Mouse (Mus musculus): Measurements from ENCODE around the gene Car2.

Gene Car2

DNA sequence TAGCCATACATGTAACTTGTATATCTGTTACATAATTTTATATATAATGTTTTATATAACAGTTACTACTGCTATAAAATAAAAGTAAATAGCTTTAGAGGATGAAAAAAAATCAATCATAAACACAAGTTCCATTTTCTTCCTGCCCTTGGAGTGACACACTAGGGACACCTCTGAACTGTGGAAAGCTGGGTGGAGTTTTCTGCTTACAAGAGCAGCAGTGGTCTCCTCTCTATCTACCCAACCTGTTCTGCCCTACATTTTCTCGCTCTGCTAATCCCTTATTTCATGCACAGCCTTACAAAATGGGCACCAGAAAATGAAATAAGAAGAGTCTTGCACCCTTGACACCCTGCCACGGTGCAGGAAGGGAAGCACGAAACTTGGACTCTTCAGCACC, 6.8 kb upstream of the Car2 start:
- DNase-seq (ENCODE audit: low spot score): no peak

DNA sequence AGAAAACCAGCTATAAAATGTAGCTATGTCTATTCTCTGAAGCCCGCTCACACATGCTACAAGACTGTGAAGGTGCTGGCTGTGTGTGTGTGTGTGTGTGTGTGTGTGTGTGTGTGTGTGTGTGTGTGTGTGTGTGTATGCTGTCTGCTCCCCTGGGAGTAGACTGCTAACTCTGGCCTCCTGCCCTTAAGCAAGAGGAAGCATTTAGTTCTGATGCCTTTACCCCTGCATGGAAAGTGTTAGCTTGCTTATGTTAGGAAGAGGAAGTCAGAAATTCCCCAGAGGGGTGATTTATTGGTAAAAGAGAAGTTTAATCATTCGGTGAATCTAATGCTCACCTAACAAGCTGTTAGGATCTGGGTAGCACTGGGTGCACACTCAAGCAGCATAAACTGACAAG, 5.8 kb upstream of the Car2 start:
- no peak for DNase-seq (ENCODE audit: low spot score)

DNA sequence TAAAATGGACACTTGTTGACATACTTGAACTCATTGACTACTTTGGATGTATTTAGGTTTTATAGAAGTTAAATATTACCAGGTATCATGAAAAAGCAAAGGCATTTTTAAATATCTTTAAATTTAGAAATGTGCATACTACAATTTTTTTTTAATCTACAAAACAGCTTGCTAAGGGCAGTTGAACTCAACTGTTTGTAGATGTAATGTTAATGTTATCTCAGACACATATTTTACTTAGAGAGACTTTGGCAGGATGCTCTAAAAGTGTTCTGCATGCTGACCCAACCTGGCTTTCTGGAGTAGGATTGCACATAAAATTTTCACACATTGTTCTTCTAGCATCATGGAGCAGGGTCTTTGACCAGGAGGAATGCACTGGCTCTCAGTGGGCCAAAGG, 4.1 kb upstream of the Car2 start:
- DNase-seq (ENCODE audit: low spot score): no peak

DNA sequence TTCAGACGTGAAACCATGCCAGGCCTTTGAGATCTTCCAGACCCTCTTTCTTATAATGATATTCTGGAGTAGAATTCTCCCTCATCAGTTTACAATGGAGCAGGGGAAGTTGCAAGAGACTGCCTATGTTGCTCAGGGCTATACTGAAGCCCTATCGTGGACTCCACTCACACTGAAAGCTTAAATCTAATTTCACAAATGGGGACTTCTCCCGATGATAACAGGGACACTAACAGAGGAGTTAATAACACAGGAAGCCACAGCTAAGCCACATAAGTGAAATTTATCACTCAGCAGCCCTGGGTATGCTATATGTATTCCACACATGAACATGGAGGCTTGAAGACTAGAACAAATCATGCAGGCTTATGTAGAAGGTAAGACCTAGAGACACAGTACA, 3.3 kb upstream of the Car2 start:
- no peak for DNase-seq (ENCODE audit: low spot score)

DNA sequence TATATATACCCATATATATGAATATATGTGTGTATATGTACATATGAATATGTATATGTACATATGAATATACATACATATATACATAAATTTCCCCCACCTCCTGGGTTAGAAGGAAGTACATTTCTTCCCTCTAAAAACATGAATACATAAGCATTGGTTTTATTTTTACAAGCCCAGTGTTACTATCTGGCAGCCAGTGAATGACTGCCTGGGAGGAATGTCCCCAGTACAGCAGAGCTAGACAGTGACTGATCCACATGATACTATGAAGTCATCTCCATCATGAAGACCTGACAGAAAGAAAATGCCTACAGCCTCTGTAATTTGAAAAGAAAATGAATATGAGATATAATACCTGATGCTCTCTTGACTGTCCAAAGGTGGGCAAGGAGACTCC, 1.2 kb upstream of the Car2 start:
- no peak for DNase-seq (ENCODE audit: low spot score)

DNA sequence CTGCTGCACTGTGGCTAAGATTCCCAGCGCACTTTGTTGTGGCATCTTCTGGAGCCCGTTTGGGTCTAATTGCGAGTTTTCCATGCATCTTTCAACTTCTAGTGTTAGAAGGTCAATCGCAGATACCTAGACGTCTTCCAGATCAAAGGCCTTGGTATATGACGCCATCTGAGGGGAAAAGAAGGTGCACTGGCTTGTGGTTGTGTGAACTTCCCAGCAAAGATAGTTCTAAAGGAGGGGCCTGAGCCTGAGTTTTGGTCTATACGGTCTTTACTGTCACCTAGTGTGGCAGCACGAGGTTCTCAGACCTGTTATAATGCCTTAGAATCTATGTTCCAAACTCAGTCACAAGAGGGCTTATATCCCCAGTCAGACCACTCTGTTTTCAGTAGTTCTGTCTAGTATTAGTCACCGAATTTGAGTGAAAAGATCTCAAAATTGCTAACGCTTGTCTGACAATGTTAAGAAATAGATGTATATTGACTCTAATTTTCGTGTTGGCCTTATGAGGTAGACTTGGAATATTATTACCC, 1.1 kb downstream of the Car2 start:
- no peak for DNase-seq (ENCODE audit: low spot score)

DNA sequence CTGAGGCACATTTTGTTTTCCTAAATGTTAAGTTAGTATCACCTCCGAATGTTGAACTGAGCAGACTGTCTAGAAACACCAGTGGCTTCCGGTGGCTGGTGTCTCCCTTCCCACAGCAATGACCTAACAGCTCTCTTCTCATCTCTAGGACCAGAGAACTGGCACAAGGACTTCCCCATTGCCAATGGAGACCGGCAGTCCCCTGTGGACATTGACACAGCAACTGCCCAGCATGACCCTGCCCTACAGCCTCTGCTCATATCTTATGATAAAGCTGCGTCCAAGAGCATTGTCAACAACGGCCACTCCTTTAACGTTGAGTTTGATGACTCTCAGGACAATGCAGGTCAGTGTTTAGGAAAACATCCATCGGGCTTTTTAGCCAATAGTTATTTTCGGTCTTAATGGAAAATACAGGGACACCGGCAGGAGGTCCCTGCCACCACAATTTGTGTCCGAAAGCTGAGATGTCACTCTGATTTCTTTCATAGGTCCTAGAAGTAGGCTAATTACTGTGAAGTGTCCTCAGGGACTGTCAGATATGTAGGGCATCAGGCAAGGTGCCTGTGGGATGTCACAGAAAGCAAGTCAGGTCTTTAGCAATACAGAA, 1.7 kb downstream of the Car2 start:
- DNase-seq (ENCODE audit: low spot score): no peak

DNA sequence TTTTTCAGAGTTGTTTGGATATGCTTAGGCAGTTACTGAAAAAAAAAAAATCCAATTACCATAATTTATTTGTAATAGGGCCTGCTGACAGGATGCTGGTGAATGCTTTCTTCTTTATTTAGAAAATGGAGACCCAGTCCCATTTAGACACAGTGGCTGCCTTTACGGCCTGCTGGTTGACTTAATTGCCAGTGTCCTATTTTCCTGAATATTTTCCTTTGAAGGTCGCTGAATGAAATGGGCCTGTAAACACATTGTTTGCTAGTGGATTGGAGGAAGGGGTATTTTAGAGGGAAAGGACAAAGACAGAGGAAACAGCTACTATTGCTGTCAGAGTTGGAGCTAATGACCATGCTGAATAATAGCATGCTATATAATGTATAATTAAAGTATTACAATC, 2.5 kb downstream of the Car2 start:
- DNase-seq (ENCODE audit: low spot score): no peak

DNA sequence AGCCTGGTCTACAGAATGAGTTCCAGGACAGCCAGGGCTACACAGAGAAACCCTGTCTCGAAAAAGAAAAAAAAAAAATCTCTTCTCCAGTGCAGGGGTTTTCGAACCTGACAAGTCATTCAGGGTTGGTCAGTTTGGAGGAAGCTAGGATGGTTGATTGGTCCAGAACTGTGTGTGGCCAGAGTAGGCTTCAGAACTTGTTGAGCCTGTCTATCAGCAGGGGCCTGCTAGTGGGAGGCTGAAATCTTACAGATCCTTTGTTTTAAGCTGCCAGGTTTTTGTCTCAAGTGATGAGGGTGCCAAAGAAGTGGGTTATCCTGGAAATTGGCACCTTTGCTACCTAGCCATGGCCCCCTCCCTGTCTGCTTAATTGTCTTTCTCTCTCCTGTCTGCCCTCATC, 3.0 kb downstream of the Car2 start:
- no peak for DNase-seq (ENCODE audit: low spot score)

DNA sequence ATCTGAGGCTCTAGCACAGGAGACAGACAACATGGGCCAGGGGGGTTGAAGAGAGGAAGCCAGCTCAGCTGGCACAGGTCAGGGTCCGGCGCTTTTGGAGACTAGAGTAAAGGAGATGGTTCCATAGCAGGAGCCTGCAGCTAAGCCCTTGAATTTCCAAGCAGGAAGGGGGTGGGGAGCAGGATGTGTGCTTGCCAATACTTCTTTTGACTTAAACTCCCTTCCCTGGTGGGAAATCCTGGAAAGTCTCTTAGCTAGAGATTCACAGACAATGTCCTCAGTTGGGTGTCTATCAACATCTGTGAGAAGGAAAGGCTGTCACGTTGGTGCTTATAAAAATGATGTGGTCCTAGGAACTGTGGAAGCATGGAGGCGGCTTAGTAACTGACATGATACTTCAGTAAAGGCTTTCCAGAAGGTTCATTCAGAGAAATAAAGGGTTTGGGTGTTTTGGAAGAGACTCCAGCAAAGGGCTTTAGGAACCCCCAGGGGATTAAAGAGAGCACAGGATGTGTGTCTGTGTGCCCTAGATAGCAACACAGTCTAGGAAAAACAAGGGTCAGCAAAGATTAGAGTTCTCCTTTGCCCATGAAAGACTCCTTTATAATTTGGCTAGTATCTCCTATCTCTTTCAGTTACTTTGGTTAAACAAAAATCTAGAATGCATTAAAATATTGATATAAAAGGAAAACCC, 3.8 kb downstream of the Car2 start:
- DNase-seq (ENCODE audit: low spot score): no peak

DNA sequence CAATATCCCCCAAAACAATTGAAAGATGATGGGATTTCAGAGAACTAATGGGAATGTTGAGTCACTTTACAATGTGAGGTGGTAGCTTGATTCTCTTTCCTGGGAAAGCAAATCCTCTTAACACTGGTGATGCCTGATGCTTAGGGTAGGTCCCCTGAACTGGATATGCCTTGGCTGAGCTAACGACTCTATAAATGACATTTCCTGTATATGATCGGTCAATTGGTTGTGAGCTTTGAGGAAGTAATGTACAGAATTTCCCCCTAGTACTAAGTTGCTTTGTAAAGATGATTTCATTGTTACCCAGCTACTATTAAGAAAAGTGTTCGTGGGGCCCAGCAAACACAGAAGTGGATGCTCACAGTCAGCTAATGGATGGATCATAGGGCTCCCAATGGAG, 6.9 kb downstream of the Car2 start:
- DNase-seq (ENCODE audit: low spot score): no peak

DNA sequence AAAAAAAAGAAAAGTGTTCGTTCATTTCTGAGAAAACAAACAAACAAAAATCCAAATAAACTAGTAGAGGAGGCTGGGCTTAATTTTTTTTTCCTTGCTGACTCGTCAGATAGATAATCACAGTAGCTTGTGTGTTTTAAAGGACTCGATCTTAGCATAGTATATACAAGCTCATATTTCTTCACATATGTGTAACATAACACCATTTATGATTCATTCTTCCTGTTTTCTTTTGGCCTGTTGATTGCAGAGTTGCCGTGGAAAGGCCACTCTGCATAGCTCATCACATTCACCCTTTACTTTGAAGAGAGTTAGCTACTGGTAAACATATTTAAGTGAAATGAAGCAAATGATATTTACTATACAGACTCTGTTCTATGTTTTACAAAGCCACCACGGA, 7.6 kb downstream of the Car2 start:
- no peak for DNase-seq (ENCODE audit: low spot score)

DNA sequence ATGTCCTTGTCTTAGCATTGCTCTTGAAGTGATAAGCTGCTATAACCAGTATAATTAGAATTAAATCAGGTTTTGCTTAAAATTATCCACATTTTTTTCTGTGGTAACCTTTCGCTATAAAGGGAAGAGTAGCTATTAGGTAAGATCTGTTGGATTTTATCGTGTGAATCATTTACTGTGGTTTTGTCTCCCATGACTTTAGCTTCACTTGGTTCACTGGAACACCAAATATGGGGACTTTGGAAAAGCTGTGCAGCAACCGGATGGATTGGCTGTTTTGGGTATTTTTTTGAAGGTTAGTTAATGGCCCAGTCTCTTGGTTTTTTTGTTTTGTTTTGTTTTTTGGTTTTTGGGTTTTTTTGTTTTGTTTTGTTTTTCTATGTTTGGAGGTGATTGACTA, 9.3 kb downstream of the Car2 start:
- no peak for DNase-seq (ENCODE audit: low spot score)

DNA sequence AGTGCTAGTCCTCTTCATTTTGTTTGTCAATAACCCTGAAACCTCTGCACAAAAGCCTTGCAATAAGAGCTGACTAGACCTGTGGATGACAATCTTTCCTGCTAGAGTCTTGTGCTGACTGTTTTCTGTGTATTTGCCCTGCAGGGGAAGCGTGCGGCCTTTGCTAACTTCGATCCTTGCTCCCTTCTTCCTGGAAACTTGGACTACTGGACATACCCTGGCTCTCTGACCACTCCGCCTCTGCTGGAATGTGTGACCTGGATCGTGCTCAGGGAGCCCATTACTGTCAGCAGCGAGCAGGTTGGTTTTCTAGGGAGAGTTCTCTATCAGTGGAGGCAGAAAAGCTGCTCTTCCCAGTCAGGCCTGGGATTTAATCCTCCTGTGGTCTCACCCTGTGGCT, 11.7 kb downstream of the Car2 start:
- DNase-seq (ENCODE audit: low spot score): no peak

DNA sequence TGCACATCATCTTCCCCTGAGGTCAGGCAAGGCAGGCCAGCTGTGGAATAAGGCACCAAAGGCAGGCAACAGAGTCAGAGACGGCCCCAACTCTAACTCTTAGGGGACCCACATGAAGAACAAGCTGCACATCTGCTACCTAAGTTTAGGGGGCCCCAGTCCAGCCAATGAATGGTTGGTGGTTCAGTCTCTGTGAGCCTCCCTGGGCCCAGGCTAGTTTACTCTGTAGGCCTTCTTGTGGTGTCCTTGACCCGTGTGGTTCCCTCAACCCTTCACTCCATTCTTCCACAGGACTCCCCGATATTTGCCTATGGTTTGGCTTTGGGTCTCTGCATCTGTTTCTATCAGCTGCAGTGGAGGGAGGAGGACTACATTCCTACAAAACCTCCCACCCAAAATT, 17.3 kb downstream of the Car2 start:
- no peak for DNase-seq (ENCODE audit: low spot score)

DNA sequence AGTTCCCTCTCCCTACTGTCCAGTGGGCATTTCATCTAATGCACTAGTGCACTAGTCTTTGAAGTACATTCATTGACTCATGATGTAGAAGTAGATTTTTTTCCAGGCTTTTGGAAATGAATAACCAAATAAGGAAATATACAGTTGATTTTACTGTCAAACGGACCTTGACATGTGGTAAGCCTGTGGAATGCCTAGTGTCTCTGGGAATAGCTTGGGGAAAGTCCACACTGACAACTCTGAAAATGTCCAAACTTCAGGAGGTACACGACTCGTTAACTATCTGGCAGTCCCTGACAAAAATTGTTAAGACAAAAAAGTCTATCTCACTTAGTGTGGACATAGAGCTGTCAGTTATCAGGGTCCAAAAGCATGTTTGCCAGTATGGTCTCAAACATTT, 18.1 kb downstream of the Car2 start:
- no peak for DNase-seq (ENCODE audit: low spot score)

DNA sequence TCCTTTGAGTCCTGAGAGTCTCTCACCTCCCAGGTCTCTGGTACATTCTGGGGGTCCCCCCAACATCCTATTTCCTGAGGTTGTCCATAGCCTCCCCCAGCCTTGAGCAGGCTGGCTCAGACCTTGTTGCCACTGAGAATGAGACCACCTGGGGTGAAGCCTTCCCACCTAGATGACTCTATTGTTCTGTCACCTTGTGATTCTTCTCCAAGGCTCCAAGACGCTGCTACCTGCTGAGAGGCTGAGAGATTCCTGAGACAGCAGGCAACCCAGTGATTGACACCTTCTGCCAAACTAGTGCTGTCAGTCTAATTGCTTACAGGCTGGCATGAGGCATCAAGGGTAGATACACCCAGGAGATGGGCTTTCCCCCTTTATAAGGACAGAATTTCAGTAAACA, 21.2 kb downstream of the Car2 start:
- DNase-seq (ENCODE audit: low spot score): no peak

DNA sequence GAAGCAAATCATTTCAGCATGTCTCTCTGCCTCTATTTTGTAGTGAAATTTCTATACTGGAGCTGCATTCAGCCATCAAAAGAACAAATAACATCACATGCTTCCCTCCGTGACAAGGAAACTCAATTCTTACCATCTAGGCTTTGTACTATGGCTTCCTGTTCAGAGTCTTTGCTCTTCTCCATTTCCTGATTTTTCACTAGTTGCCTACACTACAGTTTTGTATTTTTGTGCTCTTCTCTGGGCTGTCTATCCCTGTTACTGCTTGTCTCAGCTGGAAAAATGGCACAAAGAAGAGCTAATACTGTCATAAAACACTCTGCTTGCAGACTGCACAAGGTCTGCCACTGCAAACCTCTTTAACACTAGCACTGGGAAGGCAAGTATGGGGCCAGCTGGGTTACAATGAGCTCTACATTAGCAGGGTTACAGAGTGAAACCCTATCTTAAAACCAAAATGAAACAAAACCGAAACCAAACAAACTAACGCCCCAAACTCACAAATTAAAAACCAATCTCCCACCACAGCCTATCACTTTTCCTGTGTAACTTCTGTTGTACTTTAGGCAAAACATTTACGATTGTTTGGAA, 26.0 kb downstream of the Car2 start:
- DNase-seq (ENCODE audit: low spot score): no peak

DNA sequence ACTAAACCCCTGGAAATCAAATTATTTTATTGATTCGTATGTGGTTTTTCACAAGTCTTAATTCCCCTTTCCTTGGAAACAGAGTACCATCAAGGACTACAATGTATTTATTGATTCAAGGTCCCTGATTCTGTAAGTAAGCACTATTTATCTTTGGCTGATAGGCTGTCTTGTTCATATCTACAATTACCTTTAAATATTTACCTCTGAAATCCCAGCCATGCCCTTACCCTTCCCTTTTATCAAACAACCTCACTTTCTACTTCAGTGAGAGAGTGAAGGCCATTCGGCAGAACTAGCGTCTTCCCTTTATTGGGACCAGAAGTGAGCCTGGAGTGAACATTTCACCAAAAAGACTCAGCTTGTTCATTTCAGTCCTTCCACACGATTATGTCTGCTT, 27.7 kb downstream of the Car2 start:
- DNase-seq (ENCODE audit: low spot score): no peak

DNA sequence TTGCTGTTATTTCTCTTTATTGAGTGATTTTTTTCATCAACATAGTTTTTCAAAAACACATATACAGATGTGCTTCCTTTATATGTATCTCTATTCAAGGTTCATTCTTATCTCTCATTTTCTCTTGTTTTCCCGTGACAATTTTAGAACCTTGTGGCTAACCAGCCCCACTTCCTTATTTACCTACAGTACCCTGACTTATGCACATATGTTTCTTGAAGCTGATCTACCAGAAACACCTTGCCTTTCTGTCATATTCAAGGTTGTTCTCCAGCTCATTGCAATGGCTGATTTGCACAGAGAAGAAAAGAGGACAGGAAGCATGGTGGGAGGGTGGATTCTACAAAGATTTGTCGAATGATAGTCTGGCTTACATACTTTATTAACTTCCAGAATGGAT, 29.3 kb downstream of the Car2 start:
- DNase-seq (ENCODE audit: low spot score): no peak

DNA sequence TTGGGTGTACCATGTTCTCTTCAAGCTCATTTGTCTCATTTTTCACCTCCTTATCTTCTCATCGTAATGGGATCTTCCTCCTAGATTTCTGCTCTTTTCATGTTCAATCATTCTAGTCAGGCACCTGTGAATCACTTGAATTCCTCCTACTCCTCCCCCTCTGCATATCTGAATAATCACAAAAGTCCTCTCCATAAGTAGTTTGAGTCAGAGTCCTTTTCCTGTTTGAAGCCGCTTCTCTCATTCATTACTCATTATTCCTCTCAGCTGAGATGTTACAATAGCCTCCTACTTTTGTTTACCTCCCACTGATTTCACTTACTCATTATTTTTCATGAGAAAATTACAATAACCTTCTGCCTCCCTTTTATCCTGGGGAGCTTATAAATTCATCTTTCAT, 31.2 kb downstream of the Car2 start:
- no peak for DNase-seq (ENCODE audit: low spot score)

DNA sequence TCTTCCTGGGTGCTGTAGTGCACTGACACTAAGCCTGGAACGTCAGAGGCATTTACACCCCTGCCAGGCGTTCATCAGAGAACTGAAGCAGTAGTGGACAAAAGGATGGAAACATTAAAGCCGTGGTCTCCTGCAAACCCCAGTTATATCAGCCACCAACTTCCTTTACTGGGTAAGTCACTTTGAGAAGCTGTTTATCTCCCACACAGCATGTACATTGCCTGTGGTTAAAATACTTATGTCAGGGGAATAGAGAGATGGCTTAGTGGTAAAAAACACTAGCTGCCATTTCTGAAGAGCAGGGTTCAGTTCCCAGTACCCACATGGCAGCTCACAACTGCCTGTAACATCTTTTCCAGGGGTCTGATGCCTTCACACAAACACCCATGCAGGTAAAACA, 58.6 kb downstream of the Car2 start:
- no peak for DNase-seq (ENCODE audit: low spot score)

DNA sequence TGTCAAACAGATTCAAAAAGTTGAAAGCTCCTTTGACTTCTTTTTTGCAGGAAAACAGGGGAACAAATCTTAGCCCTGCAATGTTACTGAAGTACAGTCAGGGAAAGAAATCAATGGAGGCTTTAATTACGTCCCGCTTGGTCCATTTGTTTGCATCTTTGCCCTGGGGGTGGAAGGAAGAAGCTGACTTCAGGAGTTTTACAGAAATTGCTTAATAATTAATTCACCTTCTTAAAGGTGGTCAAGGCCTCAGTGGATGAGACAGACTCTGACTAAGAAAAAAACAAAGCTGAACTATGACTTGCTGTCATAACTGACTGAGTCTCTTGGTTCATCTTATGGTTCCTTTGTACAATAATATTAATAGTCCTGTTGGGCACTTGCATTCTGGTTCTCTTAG, 59.6 kb downstream of the Car2 start:
- DNase-seq (ENCODE audit: low spot score): no peak
